ENCODE assay signal across 29 mouse cellular contexts in the genomic region with DNA sequence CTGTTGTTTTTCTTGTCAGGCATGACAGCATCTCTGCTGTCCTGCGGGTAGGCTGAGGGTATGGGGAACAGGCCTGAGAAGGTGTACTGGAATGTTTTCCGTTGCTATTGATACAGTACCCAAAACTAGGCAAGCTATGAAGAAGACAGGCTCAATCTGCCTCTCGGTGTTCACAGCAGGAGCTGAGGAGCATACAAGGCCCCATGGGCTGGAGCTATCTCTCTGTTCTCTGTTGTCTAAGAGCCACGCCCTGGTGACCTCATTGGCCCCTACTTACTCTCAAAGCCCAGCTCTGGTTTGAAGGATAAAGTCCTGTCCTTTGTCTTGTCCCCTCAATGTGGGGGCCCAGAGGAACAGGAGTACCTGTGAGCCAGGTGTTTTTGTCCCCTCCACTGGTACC. TPM values are rescaled to one million over a fixed set of nuclear protein-coding genes. Genes with fewer than 3 reads are reported as not detected.
"Had no signal": no experiment of that assay in that cellular context is flagged by ENCODE, and none has a peak within 500 bp of the region (broad histone marks: within the 10 kb centered on the region; RNA-seq: fewer than 3 reads in every experiment).

No protein-coding gene starts in this region.

- ATAC-seq: hindbrain, embryonic 16.5 days; inflammation-experienced regulatory T-cells, adult 6 months; intestine, embryonic 15.5 days; intestine, postnatal 0 days; liver, embryonic 12.5 days had no signal

- H3K9ac ChIP-seq: heart, embryonic 12.5 days; hindbrain, embryonic 12.5 days; hindbrain, embryonic 14.5 days; intestine, embryonic 15.5 days; kidney, embryonic 15.5 days; limb, embryonic 13.5 days; limb, embryonic 15.5 days; liver, embryonic 12.5 days; liver, embryonic 14.5 days had no signal

- H3K27ac ChIP-seq: gastrocnemius, adult 2 months; heart, embryonic 10.5 days; hindbrain, embryonic 12.5 days; hindbrain, embryonic 14.5 days; intestine, embryonic 15.5 days; kidney, embryonic 15.5 days; kidney, postnatal 0 days; limb, embryonic 13.5 days; limb, embryonic 15.5 days; liver, embryonic 12.5 days; liver, embryonic 14.5 days had no signal

- H3K9me3 ChIP-seq: heart, embryonic 10.5 days; heart, embryonic 12.5 days; hindbrain, embryonic 10.5 days; hindbrain, embryonic 12.5 days; intestine, embryonic 15.5 days; kidney, embryonic 15.5 days; limb, embryonic 13.5 days; limb, embryonic 15.5 days; liver, embryonic 12.5 days had no signal

- H3K4me2 ChIP-seq: heart, embryonic 12.5 days; hindbrain, embryonic 12.5 days; hindbrain, embryonic 14.5 days; intestine, embryonic 15.5 days; kidney, embryonic 15.5 days; limb, embryonic 13.5 days; limb, embryonic 15.5 days; liver, embryonic 12.5 days had no signal

- H3K4me3 ChIP-seq: gastrocnemius, adult 2 months; heart, embryonic 10.5 days; heart, embryonic 12.5 days; hindbrain, embryonic 10.5 days; hindbrain, embryonic 12.5 days; intestine, embryonic 15.5 days; kidney, embryonic 15.5 days; limb, embryonic 13.5 days; limb, embryonic 15.5 days; liver, embryonic 12.5 days had no signal

- DNase-seq: gastrocnemius, adult 2 months; gastrocnemius, postnatal 10 days; gastrocnemius, postnatal 25 days; heart, adult 18-20 months; heart, postnatal 10 days; heart, postnatal 4 days; kidney, adult 2 months; kidney, adult 9 months; kidney, postnatal 14 days; kidney, postnatal 36 days; layer of hippocampus, adult 9-11 months; layer of hippocampus, postnatal 36 days; left cerebral cortex, postnatal 4 days had no signal

- H3K4me1 ChIP-seq: liver, embryonic 12.5 days had no signal

- H3K36me3 ChIP-seq: heart, embryonic 10.5 days; heart, embryonic 12.5 days; hindbrain, embryonic 10.5 days; hindbrain, embryonic 12.5 days; intestine, embryonic 15.5 days; kidney, embryonic 15.5 days; limb, embryonic 13.5 days; limb, embryonic 15.5 days; liver, embryonic 12.5 days had no signal

- H3K27me3 ChIP-seq: hindbrain, embryonic 12.5 days; intestine, embryonic 15.5 days had no signal

RNA-seq across cellular contexts. Expression of gene Sez6l, which starts 53.7 kb away (rescaled TPM):
- polyA plus RNA-seq: liver, adult 2 months had no signal
